Mouse (Mus musculus) midbrain, embryonic 12.5 days (tissue): ENCODE data around the gene Nhs. TPM values are rescaled to one million over a fixed set of nuclear protein-coding genes. Genes with fewer than 3 reads are reported as not detected.

Experiments
- ATAC-seq: fragments of 200-750 bp; cut with Nextera tagmentation; 2 replicates; pipeline ENCODE4 v1.8.0; 2017; ENCODE audit warnings: low read depth, moderate TSS enrichment, moderate library complexity; ENCODE audit not compliant: low FRiP score
- H3K27ac ChIP-seq: fragments of 300-500 bp; sonication (generic); replicated peaks from 2 replicates; pipeline ENCODE4 v1.5.1; 2016; ENCODE audit warnings: mild to moderate bottlenecking
- H3K27me3 ChIP-seq: fragments of 300-500 bp; sonication (generic); 2 replicates; pipeline ENCODE4 v1.6.1; 2016; ENCODE audit warnings: mild to moderate bottlenecking
- H3K36me3 ChIP-seq: fragments of 300-500 bp; sonication (generic); 2 replicates; pipeline ENCODE4 v1.6.1; 2016
- H3K4me1 ChIP-seq: fragments of 300-500 bp; sonication (generic); 2 replicates; pipeline ENCODE4 v1.6.1; 2016
- H3K4me2 ChIP-seq: fragments of 300-500 bp; sonication (generic); replicated peaks from 2 replicates; pipeline ENCODE4 v1.6.1; 2016; ENCODE audit warnings: mild to moderate bottlenecking, moderate library complexity
- H3K4me3 ChIP-seq: fragments of 300-500 bp; sonication (generic); 2 replicates; pipeline ENCODE4 v1.5.1; 2016; ENCODE audit warnings: mild to moderate bottlenecking
- H3K9ac ChIP-seq: fragments of 300-500 bp; sonication (generic); replicated peaks from 2 replicates; pipeline ENCODE4 v1.6.1; 2016; ENCODE audit warnings: mild to moderate bottlenecking, moderate library complexity
- H3K9me3 ChIP-seq: fragments of 300-500 bp; sonication (generic); 2 replicates; pipeline ENCODE4 v1.6.1; 2016; ENCODE audit warnings: mild to moderate bottlenecking
- whole genome bisulfite sequencing: fragments of 180-500 bp; shearing (Covaris S2); methylation state at CpG from one replicate; pipeline ENCODE4 v1.1.7; 2016; 5-methylcytosine and 5-hydroxymethylcytosine counted together
- polyA plus RNA-seq: library from polyadenylated mRNA; unstranded; fragments of >200 nt; fragmentation: Nextera tagmentation; extraction: Ambion mirVana; gene quantifications from 2 replicates; pipeline ENCODE4 v1.2.1, GENCODE M21; 2016

The Nhs gene
- polyA plus RNA-seq = 4.7 and 4.9 TPM in 2 replicates

DNA sequence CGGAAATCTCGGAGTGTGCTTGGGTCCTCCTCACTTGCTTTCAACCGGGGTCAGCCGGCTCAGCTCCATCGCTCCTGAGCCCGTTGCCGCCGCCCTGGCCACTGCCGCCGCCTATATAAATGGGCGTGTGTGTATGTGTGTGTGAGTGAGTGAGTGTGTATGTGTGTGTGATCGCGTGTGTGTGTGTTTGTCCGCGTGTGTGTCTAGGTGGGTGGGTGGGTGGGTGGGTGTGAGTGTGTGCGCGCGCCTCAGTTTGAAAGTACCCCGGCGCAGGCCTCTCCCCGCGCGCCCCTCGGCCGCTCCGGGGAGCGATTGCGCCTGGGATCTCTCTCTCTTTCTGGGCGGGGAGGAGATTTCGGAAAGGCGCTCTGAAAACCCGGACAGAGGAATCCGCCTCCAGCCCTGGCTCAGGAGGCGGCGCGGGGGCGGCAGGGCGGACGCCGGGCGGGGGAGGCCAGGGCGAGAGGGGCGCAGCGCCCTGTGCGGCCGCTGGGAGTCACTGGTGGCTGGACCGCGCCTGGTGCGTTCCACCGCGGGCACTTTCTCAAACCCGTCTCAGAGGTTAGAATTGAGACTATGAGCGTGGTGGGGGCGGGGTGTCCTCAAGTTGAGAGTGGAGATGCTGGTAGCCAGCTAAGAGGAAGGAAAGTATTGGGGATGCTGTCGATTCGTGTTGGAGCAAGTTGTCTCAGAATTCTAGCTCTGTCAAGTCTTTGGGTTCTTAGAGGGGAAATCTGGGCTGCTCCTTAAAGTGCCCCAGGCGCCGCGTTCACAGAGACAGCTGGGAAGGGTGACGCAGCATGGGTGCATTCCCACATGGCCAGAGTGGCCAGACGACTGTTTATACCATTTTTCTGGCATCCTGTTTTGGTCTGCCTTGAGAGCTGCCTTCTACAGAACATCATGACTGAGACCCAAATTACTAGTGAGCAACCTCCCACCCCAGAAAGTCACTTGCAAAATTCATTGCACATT lies at the start of gene Nhs:
Gene Nhs, minus strand, starts transcription at position 94 of the 975 bp plus-strand sequence.
- no peaks in the 10 kb centered on the region for H3K9me3 ChIP-seq
- ATAC-seq = peak; percentile 93
- H3K4me3 ChIP-seq = peak within 1 kb of the TSS; percentile 64
- peaks cover 45% of the 10 kb centered on the region for H3K27me3 ChIP-seq
- WGBS = 22% methylated on average over 42 of the region's 61 CpGs
- peak within 1 kb of the TSS; percentile 75 for H3K9ac ChIP-seq
- peak within 1 kb of the TSS; percentile 62 for H3K4me2 ChIP-seq
- no peaks in the 10 kb centered on the region for H3K36me3 ChIP-seq
- H3K4me1 ChIP-seq = peaks cover 10% of the 10 kb centered on the region; the same call in 1 of the 2 replicates
- peak within 1 kb of the TSS; percentile 58 for H3K27ac ChIP-seq

DNA sequence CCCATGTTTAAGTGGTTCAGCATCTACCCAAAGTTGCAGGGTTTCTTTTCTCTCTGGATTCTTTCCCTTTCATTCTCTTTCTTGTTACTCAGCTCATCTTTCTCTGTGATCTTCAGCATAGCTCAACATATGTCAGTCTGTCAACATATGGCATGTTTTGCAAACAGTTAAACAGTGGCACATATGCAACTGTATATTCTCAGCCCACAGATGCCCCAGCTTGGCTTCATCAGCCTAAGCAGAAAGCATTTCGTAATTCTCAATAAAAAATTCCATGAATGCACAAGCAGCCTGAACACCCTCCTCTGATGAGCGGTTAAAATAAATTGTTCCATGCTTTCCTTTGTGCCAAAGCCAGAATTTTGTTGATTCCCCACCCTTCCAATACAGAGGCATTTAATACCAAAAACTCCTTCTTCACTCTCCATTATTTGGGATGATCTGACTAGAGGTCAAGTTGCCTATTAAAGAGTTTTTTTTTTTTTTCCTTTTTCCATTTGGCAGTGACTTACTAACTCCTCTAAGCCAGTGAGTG lies 46.9 kb upstream of the Nhs start:
- WGBS = 84% methylated on average over 2 of the region's 2 CpGs
- Histone ChIP-seq H3K9me3 (no peaks in the 10 kb centered on the region), H3K27me3 (peaks cover 5% of the 10 kb centered on the region; the same call in 1 of the 2 replicates), H3K27ac (no peak overlapping the region), H3K4me1 (no peaks in the 10 kb centered on the region), H3K4me3 (no peak overlapping the region), H3K36me3 (no peaks in the 10 kb centered on the region), H3K9ac (no peak overlapping the region), H3K4me2 (no peak overlapping the region)
- no peak for ATAC-seq

DNA sequence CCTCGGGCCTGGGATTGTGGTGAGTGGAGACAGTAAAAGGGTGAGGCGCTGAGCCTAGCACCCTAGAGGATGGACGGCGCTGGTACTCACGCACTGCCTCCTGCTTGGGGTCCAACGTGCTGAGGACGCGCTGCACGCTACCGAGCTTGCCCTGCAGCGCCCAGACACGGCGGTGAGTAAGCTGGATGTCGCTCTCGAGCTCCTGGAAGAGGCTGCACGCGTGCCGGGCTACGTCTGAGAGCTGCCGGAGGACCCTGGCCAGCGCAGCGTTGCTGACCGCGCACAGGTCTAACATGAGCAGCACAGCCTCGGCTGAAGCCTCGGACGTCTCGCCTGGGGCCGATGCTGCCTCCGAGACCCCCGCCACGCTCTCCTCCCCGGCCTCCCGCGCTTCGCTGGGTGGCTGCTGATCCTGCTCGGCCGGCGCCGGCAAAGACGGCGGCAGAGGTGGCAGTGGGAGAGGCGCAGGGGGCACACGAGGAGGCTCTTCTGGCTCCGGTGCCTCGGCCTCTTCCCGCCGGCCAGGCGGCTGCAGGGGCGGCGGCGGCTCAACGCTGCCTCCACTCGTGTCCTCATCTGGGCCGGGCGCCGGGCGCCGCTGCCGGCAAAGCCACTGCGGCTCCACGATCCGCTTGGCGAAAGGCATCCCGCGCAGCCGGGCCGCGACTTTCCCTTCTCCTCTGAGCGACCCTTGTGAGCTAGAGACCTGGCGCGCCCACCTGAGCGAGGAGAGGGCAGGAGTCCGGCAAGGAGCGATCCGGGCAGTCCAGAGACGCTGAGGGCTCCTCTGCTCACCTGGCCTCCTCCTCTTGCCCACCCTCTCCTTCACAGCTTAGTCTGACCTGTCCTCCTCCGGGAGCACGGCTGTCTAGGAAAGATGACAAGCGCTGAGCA lies 540 bp downstream of the Nhs start:
- peak overlapping the region; percentile 64 for H3K4me3 ChIP-seq
- peaks cover 10% of the 10 kb centered on the region; the same call in 1 of the 2 replicates for H3K4me1 ChIP-seq
- WGBS = 26% methylated on average over 72 of the region's 80 CpGs
- peak; percentile 68 for ATAC-seq
- H3K9ac ChIP-seq = peak overlapping the region; percentile 75
- peaks cover 55% of the 10 kb centered on the region for H3K27me3 ChIP-seq
- H3K9me3 ChIP-seq = no peaks in the 10 kb centered on the region
- H3K36me3 ChIP-seq = no peaks in the 10 kb centered on the region
- peak overlapping the region; percentile 58 for H3K27ac ChIP-seq
- peak overlapping the region; percentile 62 for H3K4me2 ChIP-seq

DNA sequence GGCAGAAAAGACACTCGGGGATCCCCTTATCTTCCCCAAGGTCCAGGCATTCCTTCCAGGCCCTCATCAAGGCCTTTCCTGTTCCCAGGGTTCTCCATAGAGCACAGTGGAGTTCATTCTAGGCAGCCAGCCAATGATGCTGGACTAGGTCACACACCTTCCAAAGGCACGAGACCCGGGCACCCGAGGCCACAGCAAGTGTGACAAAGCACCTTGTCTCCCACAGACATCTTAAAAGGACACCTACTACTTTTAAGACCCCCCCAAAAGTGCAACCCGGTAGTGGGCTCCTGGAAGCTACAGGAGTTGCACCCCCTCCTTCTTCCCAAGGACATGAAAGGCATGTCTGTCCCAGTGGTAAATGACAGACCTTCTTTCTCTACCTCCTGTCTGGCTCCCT lies 1.4 kb downstream of the Nhs start:
- Histone ChIP-seq H3K36me3 (no peaks in the 10 kb centered on the region), H3K4me2 (peak overlapping the region; percentile 62), H3K27me3 (peaks cover 56% of the 10 kb centered on the region), H3K4me1 (peaks cover 10% of the 10 kb centered on the region; the same call in 1 of the 2 replicates), H3K4me3 (peak overlapping the region; percentile 64), H3K9me3 (no peaks in the 10 kb centered on the region), H3K27ac (no peak overlapping the region), H3K9ac (peak overlapping the region; percentile 75)
- ATAC-seq = no peak
- WGBS = 40% methylated on average over 5 of the region's 5 CpGs

DNA sequence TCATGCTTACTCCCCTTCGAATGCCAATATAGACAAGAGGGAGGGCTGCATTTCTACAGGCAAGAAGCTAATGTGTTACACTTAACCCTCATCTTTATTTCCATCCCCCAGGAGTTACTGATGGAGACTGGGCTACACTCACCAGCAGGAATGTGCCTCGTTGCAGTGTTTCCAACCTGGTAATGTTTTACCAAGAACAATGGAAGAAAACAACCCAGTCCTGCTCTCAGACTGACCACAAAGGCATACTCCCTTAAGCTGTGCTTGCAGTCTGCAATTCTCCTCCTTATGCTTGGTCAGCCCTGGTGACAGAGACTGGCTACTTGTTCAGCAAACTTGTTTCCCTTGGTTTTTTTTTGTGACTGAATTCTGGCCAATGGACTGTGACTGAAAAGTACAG lies 21.7 kb downstream of the Nhs start:
- no peak overlapping the region for H3K4me3 ChIP-seq
- H3K9me3 ChIP-seq = no peaks in the 10 kb centered on the region
- ATAC-seq = no peak
- H3K27me3 ChIP-seq = peaks cover 46% of the 10 kb centered on the region
- H3K4me2 ChIP-seq = no peak overlapping the region
- H3K36me3 ChIP-seq = no peaks in the 10 kb centered on the region
- H3K9ac ChIP-seq = no peak overlapping the region
- peaks cover 10% of the 10 kb centered on the region for H3K4me1 ChIP-seq
- no peak overlapping the region for H3K27ac ChIP-seq
- WGBS = 53% methylated on average over 2 of the region's 2 CpGs

DNA sequence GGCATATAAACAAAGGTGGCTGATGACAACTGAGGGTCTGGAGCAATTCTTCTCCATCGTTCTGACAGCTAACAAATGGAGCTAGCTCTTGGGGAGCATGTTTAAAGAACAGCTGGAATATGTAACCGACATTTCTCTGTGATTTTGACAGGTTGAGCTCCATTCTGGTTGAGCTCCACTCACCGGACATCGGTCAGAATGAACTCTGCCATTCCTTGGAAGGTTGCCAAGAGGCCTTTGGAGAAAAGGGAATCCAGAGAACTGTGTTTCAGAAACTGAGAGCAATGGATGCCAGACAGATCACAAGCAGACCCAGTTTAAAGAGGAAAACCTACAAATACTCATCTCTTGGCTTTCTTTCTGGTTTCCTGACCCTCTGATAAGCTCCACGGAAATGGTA lies 46.3 kb downstream of the Nhs start:
- peaks cover 20% of the 10 kb centered on the region; the same call in 1 of the 2 replicates for H3K27me3 ChIP-seq

DNA sequence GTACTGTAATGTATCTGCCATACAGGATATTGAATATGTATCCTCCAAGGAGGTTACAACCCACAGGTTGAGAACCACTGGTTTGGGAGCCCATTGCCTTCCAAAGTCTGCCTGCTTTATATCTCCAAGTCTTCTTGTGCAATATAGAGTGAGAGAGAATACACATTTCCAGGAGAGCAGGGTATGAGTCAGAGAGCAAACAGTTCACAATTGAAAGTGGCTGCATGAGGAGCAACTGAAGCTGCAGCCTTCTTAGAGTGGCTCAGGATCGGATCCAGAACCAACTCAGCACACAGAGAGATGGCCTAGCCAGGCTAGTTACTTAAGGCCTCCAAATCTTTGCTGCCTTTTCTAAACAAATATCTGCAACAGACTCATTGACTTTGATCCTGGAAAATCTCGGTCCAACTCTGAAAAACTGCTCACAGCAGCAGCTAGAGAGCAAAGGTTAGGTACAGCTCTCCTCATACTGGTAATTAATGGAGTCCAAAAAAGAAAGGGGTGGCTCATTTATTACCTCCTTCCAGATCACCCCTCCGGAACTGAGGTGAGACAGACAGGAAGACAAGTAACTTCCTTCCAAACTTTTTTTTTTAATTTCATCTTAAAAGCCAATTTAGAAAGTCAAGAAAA lies 56.6 kb downstream of the Nhs start:
- Histone ChIP-seq H3K27ac (no peak overlapping the region), H3K27me3 (peaks cover 46% of the 10 kb centered on the region), H3K4me1 (no peaks in the 10 kb centered on the region), H3K9me3 (no peaks in the 10 kb centered on the region), H3K4me2 (no peak overlapping the region), H3K4me3 (no peak overlapping the region), H3K9ac (no peak overlapping the region), H3K36me3 (no peaks in the 10 kb centered on the region)
- no peak for ATAC-seq
- 82% methylated on average over 3 of the region's 3 CpGs for whole genome bisulfite sequencing

More for the DNA sequence above, 46.3 kb downstream of the Nhs start:
- no peaks in the 10 kb centered on the region for H3K9me3 ChIP-seq
- H3K4me1 ChIP-seq = no peaks in the 10 kb centered on the region
- 81% methylated on average over 5 of the region's 5 CpGs for WGBS
- no peaks in the 10 kb centered on the region for H3K36me3 ChIP-seq
- H3K9ac ChIP-seq = no peak overlapping the region
- no peak overlapping the region for H3K4me2 ChIP-seq
- no peak overlapping the region for H3K4me3 ChIP-seq
- H3K27ac ChIP-seq = no peak overlapping the region
- no peak for ATAC-seq

DNA sequence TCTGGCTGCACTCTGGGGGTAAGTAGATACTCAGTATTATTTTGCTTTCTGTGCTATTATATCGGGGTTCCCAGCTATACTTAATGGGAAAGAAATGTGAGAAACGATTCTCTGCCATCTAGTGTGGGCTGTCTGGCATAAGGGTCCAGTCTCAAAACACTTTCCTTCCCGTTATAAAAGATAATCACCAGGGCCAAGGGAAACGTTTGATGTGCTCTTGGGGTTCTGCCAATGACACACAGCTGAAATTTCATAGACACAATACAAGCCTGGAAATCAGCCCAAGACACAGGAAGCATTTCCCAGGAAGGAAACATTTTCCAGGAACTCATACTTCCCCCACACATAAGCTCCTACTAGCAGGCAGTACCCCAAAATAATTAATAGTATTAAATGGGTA lies 61.2 kb downstream of the Nhs start:
- Histone ChIP-seq H3K27me3 (peaks cover 40% of the 10 kb centered on the region), H3K4me1 (no peaks in the 10 kb centered on the region), H3K4me2 (no peak overlapping the region), H3K27ac (no peak overlapping the region), H3K9me3 (no peaks in the 10 kb centered on the region), H3K4me3 (no peak overlapping the region), H3K9ac (no peak overlapping the region), H3K36me3 (no peaks in the 10 kb centered on the region)
- WGBS = 63% methylated on average over 4 of the region's 4 CpGs
- ATAC-seq = no peak

DNA sequence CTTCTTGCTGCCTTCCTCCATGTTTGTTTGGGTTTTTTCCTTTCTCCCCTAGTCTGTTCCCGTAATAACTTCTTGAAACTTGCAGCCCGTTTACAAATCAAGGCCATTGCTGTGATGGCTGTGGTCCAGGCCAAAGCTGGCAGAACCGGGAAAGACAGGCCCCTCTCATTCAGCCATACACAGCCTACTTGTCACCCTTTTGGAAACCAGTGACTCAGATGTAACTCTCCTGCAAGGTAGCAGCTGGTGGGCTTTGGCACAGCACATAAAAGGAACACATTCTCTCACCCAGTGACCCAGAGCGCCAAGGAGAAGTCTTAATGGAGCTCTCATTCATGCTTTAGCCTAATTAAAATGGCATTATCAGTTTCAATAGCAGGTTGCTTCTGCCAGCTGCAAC lies 72.2 kb downstream of the Nhs start:
- peaks cover 46% of the 10 kb centered on the region for H3K27me3 ChIP-seq

DNA sequence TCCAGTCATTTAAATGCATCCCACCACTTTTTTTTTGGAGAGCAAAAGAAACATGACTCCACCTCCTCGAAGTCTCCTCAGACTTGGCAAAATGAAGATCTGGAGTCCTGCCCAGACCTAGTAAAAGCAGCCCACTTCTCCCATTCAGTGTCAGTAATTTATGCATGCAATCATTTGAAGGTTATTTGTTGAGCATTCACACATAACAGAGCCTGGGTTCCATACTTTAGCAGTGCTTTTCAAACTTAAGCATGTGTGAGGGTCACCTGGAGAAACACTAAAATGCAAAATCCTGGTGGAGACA lies 73.7 kb downstream of the Nhs start:
- 0 out of 2 replicates have a peak, but pooled peaks have one; percentile 41 for ATAC-seq
- Histone ChIP-seq H3K9me3 (no peaks in the 10 kb centered on the region), H3K27ac (no peak overlapping the region), H3K4me2 (no peak overlapping the region), H3K36me3 (no peaks in the 10 kb centered on the region), H3K4me3 (no peak overlapping the region), H3K4me1 (no peaks in the 10 kb centered on the region), H3K27me3 (peaks cover 52% of the 10 kb centered on the region), H3K9ac (no peak overlapping the region)
- WGBS = 71% methylated on average over 1 of the region's 1 CpGs

More for the DNA sequence above, 72.2 kb downstream of the Nhs start:
- Histone ChIP-seq H3K9me3 (no peaks in the 10 kb centered on the region), H3K27ac (no peak overlapping the region), H3K4me2 (no peak overlapping the region), H3K4me1 (no peaks in the 10 kb centered on the region), H3K4me3 (no peak overlapping the region), H3K36me3 (no peaks in the 10 kb centered on the region), H3K9ac (no peak overlapping the region)
- 42% methylated on average over 4 of the region's 4 CpGs for WGBS
- ATAC-seq = peak; percentile 63; the same call in 1 of the 2 replicates

DNA sequence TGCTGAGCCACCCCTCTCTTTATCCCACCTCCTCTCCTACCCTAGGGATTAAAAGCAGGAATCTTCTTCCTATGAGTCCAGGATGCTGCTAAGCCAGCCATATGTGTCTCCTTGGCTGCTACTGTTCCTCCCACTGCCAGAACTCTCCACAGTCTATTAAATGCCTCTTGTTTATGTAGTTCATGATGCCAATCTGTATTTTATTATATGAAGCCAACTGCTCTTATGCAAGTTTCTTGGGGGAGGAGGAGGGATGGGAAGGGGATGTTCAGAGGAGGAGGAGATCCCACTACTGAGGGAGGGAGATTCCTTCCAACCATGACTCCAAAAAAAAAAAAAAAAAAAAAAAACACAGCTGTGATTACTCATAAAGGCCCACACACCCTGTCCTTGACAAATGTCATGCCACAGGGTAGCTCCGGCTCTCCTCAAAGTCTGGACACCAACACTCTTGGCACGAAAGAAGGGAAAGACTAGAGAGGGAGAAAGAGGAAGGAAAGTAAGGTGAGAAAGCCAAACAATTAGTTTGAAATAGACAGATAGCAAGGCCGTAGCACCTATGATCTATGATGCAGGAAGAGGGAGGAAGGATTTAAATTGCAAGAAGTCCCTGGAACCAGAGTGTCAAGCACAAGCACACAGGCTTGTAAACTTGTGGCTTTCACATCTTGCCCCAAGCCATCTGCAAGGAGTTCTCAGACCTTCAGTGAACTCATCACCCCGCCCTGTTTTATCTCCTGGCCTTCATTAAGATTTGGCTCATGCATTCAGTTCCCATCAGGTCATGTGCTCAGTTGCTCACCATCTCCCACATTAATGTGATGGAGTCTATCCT lies 74.3 kb downstream of the Nhs start:
- Histone ChIP-seq H3K27me3 (peaks cover 53% of the 10 kb centered on the region), H3K4me2 (no peak overlapping the region), H3K27ac (no peak overlapping the region), H3K36me3 (no peaks in the 10 kb centered on the region), H3K4me3 (no peak overlapping the region), H3K9me3 (no peaks in the 10 kb centered on the region), H3K4me1 (no peaks in the 10 kb centered on the region), H3K9ac (no peak overlapping the region)
- 85% methylated on average over 4 of the region's 4 CpGs for WGBS
- no peak for ATAC-seq
